Mouse (Mus musculus) fibroblast of lung, adult 2 months (primary cell): ENCODE measurements around the gene Enpp4.

Experiments
- DNase-seq: peaks from one replicate; pipeline ENCODE4 v3.0.0-alpha.2; 2011; ENCODE audit warnings: low read depth

Enpp4 gene

DNA sequence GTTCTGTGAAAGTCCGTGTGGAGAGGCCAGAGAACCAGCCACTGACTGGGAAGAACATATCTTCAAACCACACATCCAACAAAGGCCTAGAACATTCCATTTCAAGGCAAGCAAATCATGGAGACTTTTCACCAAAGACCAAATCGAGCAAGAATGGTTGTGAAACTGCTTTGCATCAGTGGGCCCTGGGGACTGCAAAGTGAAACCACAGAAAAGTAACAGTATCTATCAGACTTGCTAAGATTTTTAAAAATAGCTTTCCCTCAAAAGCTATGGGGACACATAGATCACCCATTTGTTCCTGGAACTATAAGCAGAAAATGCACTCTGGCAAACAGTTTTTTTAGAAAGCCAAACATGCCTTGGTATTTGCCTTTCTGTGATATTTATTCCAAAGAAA lies 14.7 kb downstream of the Enpp4 start:
- DNase-seq, result no peak

GRCm38 (mm10) chr17:44088226-44088625 lies 17.4 kb downstream of the Enpp4 start:
- DNase-seq, result no peak

DNA sequence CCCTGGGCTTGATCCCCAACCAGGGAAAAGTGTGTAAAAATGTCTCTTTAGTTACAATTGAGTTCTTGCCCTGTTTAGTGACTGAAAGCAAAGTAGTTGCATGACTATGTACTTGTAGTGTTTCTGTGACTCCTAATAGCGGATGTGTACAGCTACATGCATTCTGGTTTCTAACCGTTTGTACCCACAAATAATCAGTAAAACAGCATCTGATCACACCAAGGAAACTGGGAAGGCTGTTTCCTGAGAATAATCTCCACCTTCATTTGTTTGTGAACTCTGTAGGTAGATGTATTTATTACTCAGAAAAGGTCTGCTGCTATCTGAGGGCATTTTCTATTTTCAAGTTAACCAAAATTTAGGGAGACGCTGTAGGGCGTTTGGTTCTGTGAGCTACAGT lies 22.5 kb downstream of the Enpp4 start:
- DNase-seq, result no peak

DNA sequence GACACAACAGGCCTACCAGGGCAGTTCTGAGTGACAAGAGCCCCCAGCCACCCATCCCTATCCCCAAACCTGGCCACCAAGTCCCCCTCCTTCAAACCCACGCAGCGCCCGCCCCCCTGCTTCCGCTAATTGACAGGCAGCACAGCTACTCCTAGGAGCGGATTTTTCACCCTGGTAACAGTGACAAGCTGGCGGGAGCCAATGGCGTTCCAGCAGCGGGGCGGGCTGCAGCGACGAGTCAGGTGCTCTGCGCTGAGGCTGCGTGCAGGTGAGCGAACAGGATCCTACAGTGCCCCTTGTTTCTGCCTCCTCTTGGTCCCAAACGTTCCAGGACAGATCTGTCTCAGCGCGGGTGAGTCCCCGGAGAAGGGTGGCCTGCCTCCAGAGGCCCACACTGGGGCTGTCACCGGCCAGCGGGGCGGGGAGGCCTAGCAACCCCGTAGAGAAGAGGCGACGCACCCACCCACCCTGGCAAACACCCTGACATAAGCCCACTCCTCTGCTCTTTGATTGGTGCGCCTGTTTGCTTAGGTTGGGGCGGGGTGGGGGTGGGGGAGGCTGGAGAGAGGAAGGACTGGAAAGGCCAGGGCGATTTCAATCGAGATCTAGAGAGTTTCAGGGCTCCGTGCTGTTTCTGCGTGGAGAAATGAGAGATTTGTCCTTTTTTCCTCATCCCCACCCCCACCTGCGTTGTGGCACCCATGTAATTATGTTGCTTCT lies 26.8 kb downstream of the Enpp4 start, which contains the start of gene Enpp5:
Gene Enpp5 (plus strand): TSS at position 183 of the 720 bp plus-strand sequence.
- DNase-seq, result peak; percentile 30

DNA sequence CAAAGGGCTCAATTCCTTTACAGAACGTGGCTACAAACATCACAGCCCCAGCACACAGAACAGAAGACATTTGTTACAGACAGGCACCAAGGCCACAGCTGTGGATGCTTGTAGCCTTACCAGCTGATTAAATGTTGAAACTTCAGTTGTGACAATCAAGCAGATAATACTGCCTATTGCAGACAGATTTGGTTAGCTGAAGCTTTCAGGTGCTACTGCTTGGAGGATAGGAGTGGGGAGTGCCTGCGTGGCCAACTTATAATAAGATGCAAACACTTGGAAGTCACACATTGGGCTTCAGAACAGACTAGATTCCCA lies 27.8 kb downstream of the Enpp4 start:
- no peak for DNase-seq

DNA sequence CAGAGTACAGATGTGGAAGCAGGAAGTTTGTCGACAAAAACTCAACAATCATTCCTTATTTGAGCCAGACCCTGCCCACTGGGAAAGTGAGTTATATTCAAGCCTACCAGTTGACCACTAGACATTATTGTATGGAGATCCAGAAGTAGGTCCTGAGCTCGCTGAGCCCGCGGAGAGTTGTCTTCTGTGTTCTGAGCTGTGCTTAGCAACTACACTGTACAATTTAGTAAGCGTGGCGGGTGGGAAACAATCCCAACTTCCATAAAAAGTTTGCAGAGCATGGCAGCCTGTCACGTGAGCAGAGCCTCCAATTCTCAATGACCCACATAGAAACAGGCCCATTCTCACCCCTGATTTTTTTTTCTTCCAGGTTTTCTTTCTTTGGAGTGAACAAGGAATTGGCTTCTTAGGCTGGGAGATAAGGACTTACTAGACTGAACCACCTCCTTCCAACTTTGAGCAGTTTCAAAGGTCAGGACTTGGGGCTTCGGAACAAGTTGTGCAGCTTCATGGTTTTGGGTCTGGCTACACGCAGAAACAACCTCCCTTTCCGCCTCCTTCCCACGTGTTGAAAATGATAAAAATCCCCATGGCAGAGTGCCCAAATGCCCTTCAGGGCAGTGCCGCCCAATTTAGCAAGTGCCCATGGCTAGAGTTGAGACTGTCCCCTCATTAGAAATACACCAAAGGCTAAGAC lies 28.3 kb downstream of the Enpp4 start:
- no peak for DNase-seq

- peak; percentile 10 for DNase-seq
Measured at GRCm38 (mm10) chr17:44076051-44076680, 29.4 kb downstream of the Enpp4 start.

- DNase-seq, result no peak
Measured at GRCm38 (mm10) chr17:44075601-44076000, 30.0 kb downstream of the Enpp4 start.

DNA sequence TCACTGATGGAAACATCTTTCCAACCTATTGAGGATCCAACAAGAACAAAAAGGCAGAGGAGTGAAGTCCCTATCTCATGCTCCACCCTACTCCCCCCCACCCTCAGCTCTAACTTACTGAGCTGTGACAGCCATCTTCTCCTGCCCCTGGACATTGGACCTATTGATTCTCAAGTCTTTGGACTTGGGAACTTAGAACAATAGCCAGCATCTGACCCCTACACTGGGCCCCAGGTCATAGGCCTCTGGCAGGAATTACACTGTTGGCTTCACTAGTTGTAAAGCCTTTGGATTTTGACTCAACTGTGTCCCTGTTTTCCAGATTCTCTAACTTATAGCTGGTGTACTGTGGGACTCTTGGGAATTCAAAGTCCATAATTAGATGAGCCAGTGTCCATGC lies 33.9 kb downstream of the Enpp4 start:
- no peak for DNase-seq

- no peak for DNase-seq
Measured at GRCm38 (mm10) chr17:44068876-44069275, 36.7 kb downstream of the Enpp4 start.

GRCm38 (mm10) chr17:44061289-44061890 lies 44.2 kb downstream of the Enpp4 start:
- DNase-seq, result peak; percentile 70

DNA sequence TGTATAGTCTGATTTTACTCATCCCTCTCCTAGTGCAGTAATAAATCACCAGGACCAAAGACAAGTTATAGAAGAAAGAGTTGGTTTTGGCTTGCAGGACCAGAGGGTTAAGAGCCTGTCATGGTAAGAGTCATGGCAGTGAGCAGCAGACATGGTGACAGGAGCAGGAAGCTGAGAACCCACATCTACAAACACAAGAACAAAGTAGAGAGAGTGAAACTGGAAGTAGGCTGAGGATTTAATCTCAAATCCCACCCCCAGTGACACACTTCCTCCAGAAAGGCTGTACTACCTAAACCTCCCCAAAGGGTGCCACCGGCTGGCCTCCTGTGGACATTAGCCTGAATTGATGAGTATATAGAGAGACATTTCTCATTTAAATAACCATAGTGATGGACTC lies 44.8 kb downstream of the Enpp4 start:
- no peak for DNase-seq

DNA sequence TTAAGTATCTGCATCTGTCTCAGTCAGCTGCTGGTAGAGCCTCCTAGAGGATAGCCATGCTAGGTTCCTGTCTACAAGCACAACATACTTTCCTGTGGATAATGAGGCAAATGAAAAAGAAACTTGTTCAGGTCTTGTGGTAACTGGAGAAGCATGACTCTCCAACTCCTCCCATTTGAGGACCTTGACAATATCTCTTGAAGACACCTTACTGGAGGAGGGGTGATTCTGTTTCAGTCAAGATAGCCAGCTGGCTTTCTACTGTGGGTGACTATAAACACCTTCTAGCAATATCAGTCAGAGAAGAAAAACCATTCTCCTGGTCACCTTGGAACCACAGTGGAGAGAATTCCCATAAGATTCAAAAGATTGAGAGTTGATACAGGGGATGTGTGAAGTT lies 47.5 kb downstream of the Enpp4 start:
- no peak for DNase-seq

DNA sequence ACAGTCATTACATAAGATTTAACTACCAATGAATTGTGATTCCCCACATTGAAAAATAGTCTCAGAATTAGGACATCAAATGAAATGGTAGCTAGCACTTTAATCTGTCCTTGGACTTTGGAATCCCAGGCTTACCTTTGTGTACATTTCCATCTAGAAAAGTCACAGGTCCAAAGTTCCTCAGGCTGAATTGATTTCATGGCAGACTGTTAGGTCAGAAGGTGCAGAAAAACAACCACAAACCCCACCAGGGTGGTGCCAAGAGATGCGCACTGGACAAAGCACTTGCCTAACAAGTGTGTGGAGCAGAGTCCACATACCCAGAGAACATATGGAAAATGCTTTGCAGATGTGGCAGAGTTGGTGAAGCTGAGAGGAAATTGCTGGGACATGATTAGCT lies 48.5 kb downstream of the Enpp4 start:
- no peak for DNase-seq

GRCm38 (mm10) chr17:44053427-44053826 lies 52.2 kb downstream of the Enpp4 start:
- no peak for DNase-seq
